Mouse (Mus musculus): ENCODE measurements at regions not wholly inside any gene's neighbourhood (a gene's known extent, or its start where the extent isn't known, plus 50 kb on each side); places are given as distances from the start of the nearest gene placed in this dataset.

GRCm38 (mm10) chr1:122453617-122454016, 885.8 kb upstream of the Ddx18 start:
- TF ChIP-seq CTCF (IDR thresholded peaks at IDR 0.05; ENCODE audit: low read depth) (no peak), EP300 (IDR thresholded peaks at IDR 0.05; ENCODE audit: low read depth) (no peak)
